Mouse (Mus musculus): ENCODE results near the gene Psmc3. TPM values are rescaled to one million over a fixed set of nuclear protein-coding genes. Genes with fewer than 3 reads are reported as not detected.
A peak's percentile ranks its signal among the peaks of the same experiment; 100 is the strongest.
"Not testable (repeated sequence)": the region's sequence is repeated elsewhere in the genome, so short reads cannot be mapped to it uniquely, and the experiment has no call there.

The Psmc3 gene
- polyA plus RNA-seq (2015; fragmentation: Nextera tagmentation; extraction: Ambion mirVana) = 155 and 163 TPM in 2 replicates

DNA sequence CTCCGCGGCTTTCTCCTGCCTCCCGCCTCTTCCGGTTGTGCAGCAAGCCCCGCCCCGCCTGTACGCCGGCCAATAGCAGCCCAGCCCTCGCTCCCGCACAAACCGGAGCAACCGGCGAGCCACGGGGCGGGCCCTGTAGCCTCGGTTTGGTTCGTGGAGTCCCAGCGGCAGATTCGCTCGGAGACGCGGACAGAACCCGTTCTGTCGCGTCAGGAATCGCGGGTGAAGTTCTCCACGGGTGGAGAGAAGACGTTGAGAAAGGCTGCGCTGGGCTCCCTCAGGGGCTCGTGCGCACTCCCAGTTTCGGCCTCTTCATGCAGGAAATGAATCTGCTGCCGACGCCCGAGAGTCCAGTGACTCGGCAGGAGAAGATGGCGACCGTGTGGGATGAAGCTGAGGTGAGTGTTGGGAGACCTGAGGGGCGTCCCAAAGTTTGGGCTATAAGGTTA is at the start of gene Psmc3:
TSS of gene Psmc3 (plus strand) at position 76 of the 449 bp plus-strand sequence.
- Histone ChIP-seq H3K9ac (ENCODE audit: low read depth, low read length) (peak within 1 kb of the TSS; percentile 79), H3K9me3 (ENCODE audit: control insufficient read depth) (no peaks in the 10 kb centered on the region), H3K36me3 (ENCODE audit: control insufficient read depth, insufficient read depth) (peaks cover 37% of the 10 kb centered on the region), H3K27ac (ENCODE audit: low read depth, low read length) (peak within 1 kb of the TSS; percentile 70), H3K4me1 (replicated peaks; ENCODE audit: control insufficient read depth, insufficient read depth, low read length) (peaks cover 6% of the 10 kb centered on the region), H3K4me2 (replicated peaks; ENCODE audit: low read depth) (peak within 1 kb of the TSS; percentile 72), H3K27me3 (replicated peaks; ENCODE audit: control insufficient read depth, insufficient read depth, low read length) (no peaks in the 10 kb centered on the region), H3K4me3 (ENCODE audit: low read depth, low read length) (peak within 1 kb of the TSS; percentile 85)
- TF ChIP-seq CTCF (IDR thresholded peaks at IDR 0.05; ENCODE audit: low read depth) = no peak
- ATAC-seq = peak; percentile 99
- under 1% methylated on average over 40 of the region's 40 CpGs for WGBS

GRCm38 (mm10) chr2:91008536-91008935 is 45.3 kb upstream of the Psmc3 start:
- no peak overlapping the region for H3K9ac ChIP-seq (ENCODE audit: low read depth, low read length)
- H3K36me3 ChIP-seq (ENCODE audit: control insufficient read depth, insufficient read depth) = peaks cover 88% of the 10 kb centered on the region
- H3K4me2 ChIP-seq (replicated peaks; ENCODE audit: low read depth) = no peak overlapping the region
- WGBS = 96% methylated on average over 8 of the region's 8 CpGs
- H3K27ac ChIP-seq (ENCODE audit: low read depth, low read length) = no peak overlapping the region
- no peaks in the 10 kb centered on the region for H3K4me1 ChIP-seq (replicated peaks; ENCODE audit: control insufficient read depth, insufficient read depth, low read length)
- H3K4me3 ChIP-seq (ENCODE audit: low read depth, low read length) = no peak overlapping the region
- no peaks in the 10 kb centered on the region for H3K9me3 ChIP-seq (ENCODE audit: control insufficient read depth)
- H3K27me3 ChIP-seq (replicated peaks; ENCODE audit: control insufficient read depth, insufficient read depth, low read length) = no peaks in the 10 kb centered on the region
- ATAC-seq = no peak
- TF ChIP-seq CTCF (IDR thresholded peaks at IDR 0.05; ENCODE audit: low read depth) = no peak

GRCm38 (mm10) chr2:91013881-91014280 is 39.9 kb upstream of the Psmc3 start:
- H3K9ac ChIP-seq (ENCODE audit: low read depth, low read length) = no peak overlapping the region
- no peak overlapping the region for H3K27ac ChIP-seq (ENCODE audit: low read depth, low read length)
- no peaks in the 10 kb centered on the region for H3K27me3 ChIP-seq (replicated peaks; ENCODE audit: control insufficient read depth, insufficient read depth, low read length)
- no peak for TF ChIP-seq CTCF (IDR thresholded peaks at IDR 0.05; ENCODE audit: low read depth)
- H3K9me3 ChIP-seq (ENCODE audit: control insufficient read depth) = no peaks in the 10 kb centered on the region
- peaks cover 82% of the 10 kb centered on the region for H3K36me3 ChIP-seq (ENCODE audit: control insufficient read depth, insufficient read depth)
- ATAC-seq = no peak
- H3K4me3 ChIP-seq (ENCODE audit: low read depth, low read length) = no peak overlapping the region
- H3K4me2 ChIP-seq (replicated peaks; ENCODE audit: low read depth) = no peak overlapping the region
- WGBS = 85% methylated on average over 2 of the region's 2 CpGs
- no peaks in the 10 kb centered on the region for H3K4me1 ChIP-seq (replicated peaks; ENCODE audit: control insufficient read depth, insufficient read depth, low read length)

DNA sequence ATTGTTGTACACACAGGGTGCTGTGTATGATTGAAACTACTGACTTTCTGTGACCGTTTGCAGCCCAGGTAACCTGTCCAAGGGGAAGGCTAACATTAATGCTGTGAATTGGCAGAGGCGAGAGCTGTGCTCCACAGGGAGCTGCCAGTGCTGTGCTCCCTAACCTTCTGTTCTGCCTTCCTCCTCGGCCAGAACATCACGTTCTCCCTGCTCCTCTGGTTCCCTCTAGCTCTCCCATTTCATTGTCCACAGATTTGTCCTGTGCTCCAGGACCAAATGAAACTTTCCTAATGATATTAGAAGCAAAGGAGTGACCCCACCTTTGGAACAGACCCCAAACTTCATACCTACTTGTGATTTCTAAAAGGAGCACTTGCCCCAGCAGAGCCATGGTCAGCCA is 38.4 kb upstream of the Psmc3 start:
- Histone ChIP-seq H3K27me3 (replicated peaks; ENCODE audit: control insufficient read depth, insufficient read depth, low read length) (no peaks in the 10 kb centered on the region), H3K9ac (ENCODE audit: low read depth, low read length) (no peak overlapping the region), H3K27ac (ENCODE audit: low read depth, low read length) (no peak overlapping the region), H3K4me2 (replicated peaks; ENCODE audit: low read depth) (no peak overlapping the region), H3K4me3 (ENCODE audit: low read depth, low read length) (no peak overlapping the region), H3K36me3 (ENCODE audit: control insufficient read depth, insufficient read depth) (peaks cover 74% of the 10 kb centered on the region), H3K4me1 (replicated peaks; ENCODE audit: control insufficient read depth, insufficient read depth, low read length) (no peaks in the 10 kb centered on the region), H3K9me3 (ENCODE audit: control insufficient read depth) (no peaks in the 10 kb centered on the region)
- ATAC-seq = no peak
- TF ChIP-seq CTCF (IDR thresholded peaks at IDR 0.05; ENCODE audit: low read depth) = no peak
- WGBS = 91% methylated on average over 4 of the region's 4 CpGs

GRCm38 (mm10) chr2:91018061-91018788 is 35.6 kb upstream of the Psmc3 start:
- Histone ChIP-seq H3K4me3 (ENCODE audit: low read depth, low read length) (no peak overlapping the region), H3K27me3 (replicated peaks; ENCODE audit: control insufficient read depth, insufficient read depth, low read length) (no peaks in the 10 kb centered on the region), H3K27ac (ENCODE audit: low read depth, low read length) (no peak overlapping the region), H3K9ac (ENCODE audit: low read depth, low read length) (no peak overlapping the region), H3K36me3 (ENCODE audit: control insufficient read depth, insufficient read depth) (peaks cover 54% of the 10 kb centered on the region), H3K4me2 (replicated peaks; ENCODE audit: low read depth) (no peak overlapping the region), H3K4me1 (replicated peaks; ENCODE audit: control insufficient read depth, insufficient read depth, low read length) (no peaks in the 10 kb centered on the region), H3K9me3 (ENCODE audit: control insufficient read depth) (no peaks in the 10 kb centered on the region)
- 89% methylated on average over 8 of the region's 8 CpGs for WGBS
- ATAC-seq = no peak
- TF ChIP-seq CTCF (IDR thresholded peaks at IDR 0.05; ENCODE audit: low read depth) = peak; percentile 18; the same call in 1 of the 2 replicates

DNA sequence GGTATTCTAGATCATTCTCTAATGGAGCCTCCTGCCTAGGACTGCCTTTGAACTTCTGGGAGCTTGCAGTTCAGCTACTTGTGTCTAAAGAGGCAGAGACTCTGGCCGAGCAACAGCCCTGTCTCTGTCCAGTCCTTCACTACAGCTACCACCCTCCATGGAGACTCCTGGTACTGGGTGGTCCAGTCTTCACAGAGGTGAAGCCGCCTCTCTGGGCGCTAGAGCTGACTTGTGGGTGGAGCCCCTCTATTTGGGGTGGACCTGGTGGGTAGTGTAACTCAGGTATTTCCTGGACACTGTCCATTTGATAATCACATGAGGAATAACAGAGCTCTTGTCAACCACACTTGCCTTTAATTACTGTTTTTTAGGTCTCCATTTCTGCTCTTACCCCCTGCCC is 33.9 kb upstream of the Psmc3 start:
- Histone ChIP-seq H3K4me3 (ENCODE audit: low read depth, low read length) (no peak overlapping the region), H3K4me1 (replicated peaks; ENCODE audit: control insufficient read depth, insufficient read depth, low read length) (no peaks in the 10 kb centered on the region), H3K9ac (ENCODE audit: low read depth, low read length) (no peak overlapping the region), H3K36me3 (ENCODE audit: control insufficient read depth, insufficient read depth) (peaks cover 39% of the 10 kb centered on the region), H3K27ac (ENCODE audit: low read depth, low read length) (no peak overlapping the region), H3K4me2 (replicated peaks; ENCODE audit: low read depth) (no peak overlapping the region), H3K27me3 (replicated peaks; ENCODE audit: control insufficient read depth, insufficient read depth, low read length) (no peaks in the 10 kb centered on the region), H3K9me3 (ENCODE audit: control insufficient read depth) (no peaks in the 10 kb centered on the region)
- WGBS = 95% methylated on average over 3 of the region's 3 CpGs
- TF ChIP-seq CTCF (IDR thresholded peaks at IDR 0.05; ENCODE audit: low read depth) = no peak
- no peak for ATAC-seq

- H3K9ac ChIP-seq (ENCODE audit: low read depth, low read length); H3K4me2 ChIP-seq (replicated peaks; ENCODE audit: low read depth); H3K9me3 ChIP-seq (ENCODE audit: control insufficient read depth); H3K4me1 ChIP-seq (replicated peaks; ENCODE audit: control insufficient read depth, insufficient read depth, low read length); ATAC-seq; H3K27me3 ChIP-seq (replicated peaks; ENCODE audit: control insufficient read depth, insufficient read depth, low read length); H3K4me3 ChIP-seq (ENCODE audit: low read depth, low read length); H3K27ac ChIP-seq (ENCODE audit: low read depth, low read length): not testable (repeated sequence)
- H3K36me3 ChIP-seq (ENCODE audit: control insufficient read depth, insufficient read depth) = peaks cover 21% of the 10 kb centered on the region
- WGBS = 96% methylated on average over 7 of the region's 7 CpGs
These were observed 31.5 kb upstream of the Psmc3 start for GRCm38 (mm10) chr2:91022266-91022665.

Data from intestine, postnatal 0 days (tissue).